Mouse (Mus musculus): ENCODE measurements around the gene Gm14137. TPM values are rescaled to one million over a fixed set of nuclear protein-coding genes. Genes with fewer than 3 reads are reported as not detected.

Gm14137 gene
- polyA plus RNA-seq, 1 experiment from 2014 or later, result 0.41 TPM

DNA sequence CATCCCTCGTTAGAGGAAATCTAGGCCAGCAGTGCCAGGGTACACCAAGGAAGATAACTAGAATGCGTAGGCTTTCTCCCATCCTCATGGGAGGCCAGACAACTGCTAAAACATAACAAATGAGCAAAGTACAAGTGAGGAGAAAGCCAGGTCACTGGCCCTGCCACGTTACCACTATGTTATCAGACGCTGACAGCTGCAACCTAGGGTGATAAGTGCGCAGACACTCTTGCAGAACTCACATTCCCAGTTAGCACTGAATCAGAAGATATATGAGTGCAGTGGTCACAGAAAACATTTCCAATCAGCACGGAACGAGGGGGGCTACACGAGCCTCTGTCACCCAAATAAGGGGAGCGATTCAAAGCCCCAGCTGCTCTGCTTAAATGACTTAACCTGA, 18.9 kb upstream of the Gm14137 start:
- WGBS, result 87% methylated on average over 9 of the region's 9 CpGs
- no peaks in the 10 kb centered on the region for H3K27me3 ChIP-seq (ENCODE audit: control insufficient read depth, insufficient read depth, low read length)
- no peaks in the 10 kb centered on the region; the same call in 1 of the 2 replicates for H3K36me3 ChIP-seq (replicated peaks; ENCODE audit: control insufficient read depth, insufficient read depth, low read depth, low read length)
- H3K4me3 ChIP-seq (ENCODE audit: low read depth, low read length), result peak overlapping the region; percentile 92; the same call in 1 of the 2 replicates
- H3K4me2 ChIP-seq (ENCODE audit: low read depth, low read length), result no peak overlapping the region; the same call in 1 of the 2 replicates
- no peaks in the 10 kb centered on the region for H3K4me1 ChIP-seq (ENCODE audit: control insufficient read depth, insufficient read depth, low read length)
- H3K9me3 ChIP-seq (replicated peaks; ENCODE audit: control insufficient read depth, low read length), result no peaks in the 10 kb centered on the region
- no peak for ATAC-seq (replicated peaks; ENCODE audit: insufficient number of reproducible peaks, low FRiP score, low TSS enrichment, low read depth)
- no peak overlapping the region for H3K9ac ChIP-seq (replicated peaks; ENCODE audit: low read length)
- DNase-seq (ENCODE audit: low spot score), result no peak
- H3K27ac ChIP-seq (replicated peaks; ENCODE audit: low read depth, low read length), result no peak overlapping the region

DNA sequence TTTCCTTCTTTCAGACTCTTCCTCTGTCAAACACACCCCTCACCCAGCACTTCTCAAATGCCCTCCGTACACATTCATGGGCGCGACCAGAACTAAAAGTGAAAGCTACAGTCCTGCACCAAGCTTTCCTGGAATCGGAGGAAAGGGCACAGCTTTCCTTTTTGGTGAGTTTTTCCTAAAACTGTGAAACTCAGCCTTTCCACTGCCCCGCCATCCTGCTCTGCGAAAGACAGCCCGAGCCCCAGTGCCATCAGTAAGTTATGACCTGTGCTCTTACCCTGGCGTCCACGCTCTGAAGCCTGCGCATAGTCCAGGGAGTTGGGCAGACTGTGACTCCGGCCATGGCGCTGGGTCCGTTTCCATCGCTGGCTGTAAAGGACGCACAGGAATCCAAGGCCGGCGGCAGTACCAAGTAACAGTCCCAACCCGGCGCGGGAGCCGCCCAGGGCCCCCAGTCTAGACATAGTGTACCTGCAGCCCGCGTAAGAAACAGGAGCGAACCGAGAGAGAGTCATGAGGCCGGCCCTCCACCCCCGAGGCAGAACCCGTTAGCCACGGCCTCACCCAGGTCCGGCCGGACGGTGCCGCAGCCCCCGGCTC, 18.1 kb upstream of the Gm14137 start:
- no peaks in the 10 kb centered on the region for H3K27me3 ChIP-seq (ENCODE audit: control insufficient read depth, insufficient read depth, low read length)
- peak overlapping the region; percentile 92 for H3K4me3 ChIP-seq (ENCODE audit: low read depth, low read length)
- ATAC-seq (replicated peaks; ENCODE audit: insufficient number of reproducible peaks, low FRiP score, low TSS enrichment, low read depth) (peak; percentile 53), DNase-seq (ENCODE audit: low spot score) (no peak)
- no peaks in the 10 kb centered on the region; the same call in 1 of the 2 replicates for H3K36me3 ChIP-seq (replicated peaks; ENCODE audit: control insufficient read depth, insufficient read depth, low read depth, low read length)
- 0 out of 2 replicates have a peak overlapping the region, but pooled peaks have one; percentile 54 for H3K27ac ChIP-seq (replicated peaks; ENCODE audit: low read depth, low read length)
- WGBS, result 8% methylated on average over 32 of the region's 34 CpGs
- H3K4me2 ChIP-seq (ENCODE audit: low read depth, low read length), result peak overlapping the region; percentile 85
- no peaks in the 10 kb centered on the region for H3K4me1 ChIP-seq (ENCODE audit: control insufficient read depth, insufficient read depth, low read length)
- H3K9ac ChIP-seq (replicated peaks; ENCODE audit: low read length), result peak overlapping the region; percentile 82
- H3K9me3 ChIP-seq (replicated peaks; ENCODE audit: control insufficient read depth, low read length), result no peaks in the 10 kb centered on the region

DNA sequence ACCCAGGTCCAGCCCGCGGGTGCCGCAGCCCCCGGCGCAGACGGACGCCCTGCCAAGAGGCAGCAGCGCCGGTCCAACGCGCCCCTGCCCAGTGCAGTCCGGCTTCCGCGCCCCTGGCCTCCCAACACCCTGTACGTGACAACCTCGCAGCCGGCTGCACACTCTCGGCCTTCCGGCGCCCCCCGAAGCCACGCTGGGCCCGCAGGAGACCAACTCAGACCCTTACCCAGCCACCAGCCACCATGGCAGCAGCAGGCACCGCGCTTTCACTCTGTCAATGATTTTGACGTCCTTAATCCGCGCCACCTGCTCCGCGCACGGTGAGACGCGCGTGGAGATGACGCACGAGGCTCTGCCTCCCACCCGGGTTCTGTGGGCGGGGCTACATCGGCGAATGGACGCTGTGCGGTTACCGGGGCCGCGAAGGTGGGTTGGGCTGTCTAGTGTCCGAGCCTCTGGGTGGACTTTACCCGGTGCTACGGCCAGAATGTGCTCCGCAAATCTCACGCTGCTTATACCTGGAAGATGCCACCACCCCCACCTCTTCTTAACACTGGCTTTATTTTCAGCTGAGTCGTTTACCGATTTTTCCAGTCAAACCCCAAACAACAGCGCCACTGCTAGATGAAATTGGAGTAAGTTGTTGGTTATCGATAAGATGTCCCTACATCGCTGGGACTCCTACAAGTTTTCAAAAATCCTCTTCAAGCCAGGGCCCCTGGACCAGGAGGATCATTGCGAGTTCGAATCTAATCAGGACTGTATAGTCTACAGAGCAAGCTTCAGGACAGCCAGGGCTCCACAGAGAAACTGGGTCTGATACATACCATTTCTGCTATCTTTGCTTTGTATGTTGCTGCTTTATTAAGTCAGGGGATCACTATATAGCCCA, 17.4 kb upstream of the Gm14137 start, which contains the start of gene Rmdn3:
Gene Rmdn3 (minus strand): TSS at position 354 of the 892 bp plus-strand sequence.
- ATAC-seq (replicated peaks; ENCODE audit: insufficient number of reproducible peaks, low FRiP score, low TSS enrichment, low read depth), result peak; percentile 86
- peak; percentile 97 for DNase-seq (ENCODE audit: low spot score)
- Histone ChIP-seq H3K27me3 (ENCODE audit: control insufficient read depth, insufficient read depth, low read length) (no peaks in the 10 kb centered on the region), H3K9me3 (replicated peaks; ENCODE audit: control insufficient read depth, low read length) (no peaks in the 10 kb centered on the region), H3K4me3 (ENCODE audit: low read depth, low read length) (peak within 1 kb of the TSS; percentile 92), H3K27ac (replicated peaks; ENCODE audit: low read depth, low read length) (0 out of 2 replicates have a peak within 1 kb of the TSS, but pooled peaks have one; percentile 56), H3K36me3 (replicated peaks; ENCODE audit: control insufficient read depth, insufficient read depth, low read depth, low read length) (no peaks in the 10 kb centered on the region; the same call in 1 of the 2 replicates), H3K9ac (replicated peaks; ENCODE audit: low read length) (peak within 1 kb of the TSS; percentile 82), H3K4me2 (ENCODE audit: low read depth, low read length) (peak within 1 kb of the TSS; percentile 85), H3K4me1 (ENCODE audit: control insufficient read depth, insufficient read depth, low read length) (no peaks in the 10 kb centered on the region)
- under 1% methylated on average over 57 of the region's 57 CpGs for WGBS

DNA sequence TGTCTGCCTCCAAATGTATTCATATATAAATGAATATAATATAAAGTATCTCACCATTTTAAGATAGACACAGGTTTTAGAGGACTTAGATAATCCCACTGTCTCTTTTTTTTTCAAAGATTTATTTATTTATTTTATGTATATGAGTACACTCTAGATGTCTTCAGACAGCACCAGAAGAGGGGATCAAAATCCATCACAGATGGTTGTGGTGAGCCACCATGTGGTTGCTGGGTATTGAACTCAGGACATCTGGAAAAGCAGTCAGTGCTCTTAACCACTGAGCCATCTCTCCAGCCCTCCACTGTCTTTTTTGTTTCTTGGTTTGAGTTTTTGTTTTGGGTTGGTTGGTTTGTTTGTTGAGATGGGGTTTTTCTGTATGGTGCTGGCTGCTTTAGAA, 16.5 kb upstream of the Gm14137 start:
- no peak overlapping the region for H3K4me3 ChIP-seq (ENCODE audit: low read depth, low read length)
- no peak for ATAC-seq (replicated peaks; ENCODE audit: insufficient number of reproducible peaks, low FRiP score, low TSS enrichment, low read depth)

DNA sequence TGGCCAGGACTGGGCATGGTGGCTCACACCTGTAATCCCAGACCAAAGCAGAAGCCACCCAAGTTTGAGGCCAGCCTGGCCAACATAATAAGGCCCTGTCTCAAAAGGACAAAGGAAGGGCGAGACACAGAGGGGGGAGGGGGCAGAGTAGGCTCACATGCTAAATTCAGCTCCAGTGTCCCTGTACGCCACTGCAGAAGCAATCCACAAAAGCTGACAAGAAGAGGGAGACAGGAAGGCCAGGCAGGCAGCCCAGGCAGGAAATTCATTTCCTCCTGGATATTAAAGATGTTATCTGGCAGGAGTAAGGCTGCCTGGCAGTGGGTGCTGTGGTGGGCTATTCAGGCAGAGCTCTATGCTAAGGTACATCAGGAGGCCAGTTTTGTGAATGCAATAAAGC, 13.1 kb upstream of the Gm14137 start:
- Histone ChIP-seq H3K9ac (replicated peaks; ENCODE audit: low read length) (no peak overlapping the region), H3K27ac (replicated peaks; ENCODE audit: low read depth, low read length) (no peak overlapping the region), H3K9me3 (replicated peaks; ENCODE audit: control insufficient read depth, low read length) (no peaks in the 10 kb centered on the region), H3K4me3 (ENCODE audit: low read depth, low read length) (no peak overlapping the region), H3K4me2 (ENCODE audit: low read depth, low read length) (no peak overlapping the region), H3K36me3 (replicated peaks; ENCODE audit: control insufficient read depth, insufficient read depth, low read depth, low read length) (no peaks in the 10 kb centered on the region), H3K27me3 (ENCODE audit: control insufficient read depth, insufficient read depth, low read length) (no peaks in the 10 kb centered on the region), H3K4me1 (ENCODE audit: control insufficient read depth, insufficient read depth, low read length) (no peaks in the 10 kb centered on the region)
- ATAC-seq (replicated peaks; ENCODE audit: insufficient number of reproducible peaks, low FRiP score, low TSS enrichment, low read depth), result no peak
- WGBS, result 41% methylated on average over 2 of the region's 2 CpGs
- no peak for DNase-seq (ENCODE audit: low spot score)

More for the DNA sequence above, 16.5 kb upstream of the Gm14137 start:
- H3K36me3 ChIP-seq (replicated peaks; ENCODE audit: control insufficient read depth, insufficient read depth, low read depth, low read length), result no peaks in the 10 kb centered on the region
- H3K27me3 ChIP-seq (ENCODE audit: control insufficient read depth, insufficient read depth, low read length), result no peaks in the 10 kb centered on the region
- no peaks in the 10 kb centered on the region for H3K9me3 ChIP-seq (replicated peaks; ENCODE audit: control insufficient read depth, low read length)
- no peak for DNase-seq (ENCODE audit: low spot score)
- no peaks in the 10 kb centered on the region for H3K4me1 ChIP-seq (ENCODE audit: control insufficient read depth, insufficient read depth, low read length)
- no peak overlapping the region for H3K4me2 ChIP-seq (ENCODE audit: low read depth, low read length)
- H3K9ac ChIP-seq (replicated peaks; ENCODE audit: low read length), result no peak overlapping the region
- H3K27ac ChIP-seq (replicated peaks; ENCODE audit: low read depth, low read length), result no peak overlapping the region

DNA sequence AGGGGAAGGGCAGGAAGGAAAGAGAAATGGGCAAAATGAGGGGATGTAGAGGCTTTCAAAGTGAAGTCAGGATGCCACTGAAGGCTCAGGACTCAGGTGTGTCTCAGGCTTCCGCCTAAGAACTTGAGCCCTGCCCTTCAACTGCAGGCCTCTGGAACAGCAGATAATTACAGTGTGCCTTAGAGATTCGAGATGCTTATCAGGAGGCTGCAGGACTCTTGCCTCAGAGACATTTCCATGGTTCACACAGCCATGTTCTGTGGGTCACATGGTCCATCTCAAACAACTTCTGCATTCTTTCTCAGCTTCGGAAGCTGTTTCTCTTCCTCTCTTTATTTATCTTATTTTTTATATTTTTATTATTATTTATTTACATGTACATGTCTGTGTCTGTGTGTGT, 11.2 kb upstream of the Gm14137 start:
- no peak overlapping the region for H3K4me3 ChIP-seq (ENCODE audit: low read depth, low read length)
- H3K9me3 ChIP-seq (replicated peaks; ENCODE audit: control insufficient read depth, low read length), result no peaks in the 10 kb centered on the region
- no peak overlapping the region for H3K9ac ChIP-seq (replicated peaks; ENCODE audit: low read length)
- H3K4me2 ChIP-seq (ENCODE audit: low read depth, low read length), result no peak overlapping the region
- DNase-seq (ENCODE audit: low spot score), result no peak
- no peak for ATAC-seq (replicated peaks; ENCODE audit: insufficient number of reproducible peaks, low FRiP score, low TSS enrichment, low read depth)
- peaks cover 5% of the 10 kb centered on the region for H3K27me3 ChIP-seq (ENCODE audit: control insufficient read depth, insufficient read depth, low read length)
- no peak overlapping the region for H3K27ac ChIP-seq (replicated peaks; ENCODE audit: low read depth, low read length)
- H3K4me1 ChIP-seq (ENCODE audit: control insufficient read depth, insufficient read depth, low read length), result peaks cover 5% of the 10 kb centered on the region; the same call in 1 of the 2 replicates
- WGBS, result 58% methylated on average over 3 of the region's 3 CpGs
- no peaks in the 10 kb centered on the region for H3K36me3 ChIP-seq (replicated peaks; ENCODE audit: control insufficient read depth, insufficient read depth, low read depth, low read length)

DNA sequence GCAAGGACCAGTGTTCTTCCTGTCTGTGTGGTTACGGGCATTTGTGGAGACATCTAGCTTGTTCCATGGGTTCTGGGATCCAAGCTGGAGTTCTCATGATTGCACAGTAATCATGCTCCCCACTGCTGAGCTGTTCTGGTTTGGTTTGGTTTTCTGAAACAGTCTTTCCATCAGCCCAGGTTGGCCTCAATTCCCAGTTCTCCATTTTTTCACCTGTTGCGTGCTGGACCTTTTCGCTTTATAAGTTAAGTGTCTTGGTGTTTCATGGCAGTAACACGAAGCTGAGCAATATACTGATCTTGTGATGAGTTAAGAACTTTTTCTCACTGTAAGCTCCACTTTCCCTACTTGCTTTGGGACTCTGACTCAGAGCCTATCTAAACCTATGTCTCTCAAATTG, 10.3 kb upstream of the Gm14137 start:
- no peaks in the 10 kb centered on the region for H3K36me3 ChIP-seq (replicated peaks; ENCODE audit: control insufficient read depth, insufficient read depth, low read depth, low read length)
- H3K9me3 ChIP-seq (replicated peaks; ENCODE audit: control insufficient read depth, low read length), result no peaks in the 10 kb centered on the region
- 82% methylated on average over 4 of the region's 4 CpGs for WGBS
- no peak overlapping the region for H3K4me3 ChIP-seq (ENCODE audit: low read depth, low read length)
- no peak overlapping the region for H3K9ac ChIP-seq (replicated peaks; ENCODE audit: low read length)
- peaks cover 6% of the 10 kb centered on the region for H3K27me3 ChIP-seq (ENCODE audit: control insufficient read depth, insufficient read depth, low read length)
- no peak for DNase-seq (ENCODE audit: low spot score)
- ATAC-seq (replicated peaks; ENCODE audit: insufficient number of reproducible peaks, low FRiP score, low TSS enrichment, low read depth), result no peak
- no peak overlapping the region for H3K27ac ChIP-seq (replicated peaks; ENCODE audit: low read depth, low read length)
- no peak overlapping the region for H3K4me2 ChIP-seq (ENCODE audit: low read depth, low read length)
- peaks cover 5% of the 10 kb centered on the region; the same call in 1 of the 2 replicates for H3K4me1 ChIP-seq (ENCODE audit: control insufficient read depth, insufficient read depth, low read length)

DNA sequence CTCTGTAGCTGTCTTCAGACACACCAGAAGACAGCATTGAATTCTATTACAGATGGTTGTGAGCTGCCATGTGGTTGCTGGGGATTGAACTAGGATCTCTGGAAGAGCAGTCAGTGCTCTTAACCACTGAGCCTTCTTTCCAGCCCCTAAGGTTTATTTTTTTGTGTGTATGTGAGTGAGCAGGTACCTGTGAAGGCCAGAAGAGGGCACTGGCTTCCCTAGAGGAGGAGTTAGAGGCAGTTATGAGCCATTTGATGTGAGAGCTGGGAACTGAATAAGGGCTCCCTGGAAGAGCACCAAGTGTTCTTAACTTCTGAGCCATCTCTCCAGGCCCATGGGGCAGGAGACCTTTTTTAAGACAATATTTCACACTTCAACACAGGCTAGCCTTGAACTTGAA, 8.9 kb upstream of the Gm14137 start:
- Histone ChIP-seq H3K27ac (replicated peaks; ENCODE audit: low read depth, low read length) (no peak overlapping the region), H3K4me3 (ENCODE audit: low read depth, low read length) (no peak overlapping the region), H3K9me3 (replicated peaks; ENCODE audit: control insufficient read depth, low read length) (no peaks in the 10 kb centered on the region), H3K9ac (replicated peaks; ENCODE audit: low read length) (no peak overlapping the region), H3K4me1 (ENCODE audit: control insufficient read depth, insufficient read depth, low read length) (peaks cover 5% of the 10 kb centered on the region; the same call in 1 of the 2 replicates), H3K36me3 (replicated peaks; ENCODE audit: control insufficient read depth, insufficient read depth, low read depth, low read length) (no peaks in the 10 kb centered on the region), H3K27me3 (ENCODE audit: control insufficient read depth, insufficient read depth, low read length) (peaks cover 6% of the 10 kb centered on the region), H3K4me2 (ENCODE audit: low read depth, low read length) (no peak overlapping the region)
- ATAC-seq (replicated peaks; ENCODE audit: insufficient number of reproducible peaks, low FRiP score, low TSS enrichment, low read depth) (no peak), DNase-seq (ENCODE audit: low spot score) (no peak)
